In genomic region chr5:97202557-97202956, GRCm38 (mm10) we compare ENCODE assay signal across 18 mouse cellular contexts.
A peak's percentile ranks its signal among the peaks of the same experiment; 100 is the strongest.
DNase-seq lines count a peak whose midpoint lies in the region.
"Had no signal": no experiment of that assay in that cellular context is flagged by ENCODE, and none has a peak within 500 bp of the region (broad histone marks: within the 10 kb centered on the region; RNA-seq: fewer than 3 reads in every experiment).

No protein-coding gene starts in this region.

- DNase-seq in cerebellum, adult 9-10 months: peak; percentile 39
- no peak for DNase-seq in cerebellum, postnatal 14 days
- DNase-seq in embryo, embryonic 10 days (ENCODE audit: low spot score): peak; percentile 70
- peak; percentile 51 for DNase-seq in embryo, embryonic 9.5 days (ENCODE audit: extremely low spot score)
- no peak for DNase-seq in thymus, postnatal 14 days
- no peak for DNase-seq in layer of hippocampus, adult 8-10 months (ENCODE audit: low spot score in 2 of 2)
- DNase-seq in left cerebral cortex, adult 18-20 months (ENCODE audit: low spot score in 2 of 2): no peak
- DNase-seq: adrenal gland, postnatal 10 days; adrenal gland, postnatal 36 days; cerebellum, adult 11 months; cerebellum, adult 2 months; cerebellum, postnatal 10 days; forebrain, postnatal 0 days; gastrocnemius, adult 2 months; gastrocnemius, postnatal 14 days; heart, adult 18-20 months; heart, postnatal 14 days; heart, postnatal 4 days had no signal

Comparison
In these comparisons a context has a peak if more than half of its experiments do, and no peak if none do; other contexts are left out.
1. DNase-seq: peak in cerebellum, adult 9-10 months (single experiment), embryo, embryonic 10 days (single experiment) and embryo, embryonic 9.5 days (single experiment); none in cerebellum, postnatal 14 days (0 of 2), thymus, postnatal 14 days (single experiment), layer of hippocampus, adult 8-10 months (0 of 2) and left cerebral cortex, adult 18-20 months (0 of 2).